Mouse (Mus musculus): ENCODE data around the gene Mdfi.

DNA sequence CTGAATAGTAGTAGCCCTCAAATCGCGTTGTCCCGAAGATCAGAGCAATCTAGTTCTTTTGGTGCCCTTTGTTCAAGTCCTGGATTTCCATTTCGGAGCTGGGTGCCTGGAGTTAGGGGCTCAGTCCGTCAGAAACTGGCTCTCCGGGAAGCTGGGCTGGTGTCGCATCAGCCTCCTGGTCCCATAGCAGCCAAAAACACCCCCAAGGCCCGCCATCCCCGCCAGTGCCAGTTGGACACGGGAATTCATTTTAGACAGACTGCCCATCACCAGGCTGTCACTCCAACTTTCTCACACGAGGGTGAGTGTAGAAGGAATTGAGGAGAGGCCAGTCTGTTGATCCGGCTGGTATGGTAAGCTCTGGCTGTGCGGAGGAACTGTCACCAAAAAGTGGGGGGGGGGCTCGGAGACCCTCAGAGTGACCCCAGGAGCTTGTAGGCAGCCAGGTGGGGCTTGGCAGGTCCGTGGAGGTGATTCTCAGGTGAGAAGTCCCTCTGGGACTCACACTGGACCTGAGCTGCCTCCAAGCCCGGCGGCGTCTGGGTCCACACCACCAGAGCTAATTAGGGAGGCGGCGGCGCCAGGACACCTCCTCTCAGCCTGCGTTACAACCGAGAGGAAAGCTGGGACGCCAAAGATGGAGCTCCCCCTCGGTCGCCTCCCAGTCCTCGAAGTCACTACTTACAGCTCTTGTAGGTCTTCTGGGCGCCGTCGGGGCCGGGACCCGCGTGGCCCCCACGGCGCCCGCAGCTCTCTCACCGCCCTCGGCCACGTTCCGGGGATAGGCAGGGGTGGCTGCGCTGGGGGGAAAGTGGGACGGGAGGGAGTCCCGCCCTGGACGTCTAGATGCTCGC, 636 bp downstream of the Mdfi start:
- TF ChIP-seq CTCF (conservative IDR thresholded peaks at IDR 0.05; ENCODE audit: low read length) (no peak), POU5F1 (IDR thresholded peaks at IDR 0.05; ENCODE audit: borderline replicate concordance, low read length) (no peak), NANOG (IDR thresholded peaks at IDR 0.05; ENCODE audit: borderline replicate concordance, low read length) (peak; percentile 76; the same call in 1 of the 2 replicates)
